Mouse (Mus musculus) lung, embryonic 15.5 days (tissue): ENCODE results near the gene Ctsw. TPM values are rescaled to one million over a fixed set of nuclear protein-coding genes. Genes with fewer than 3 reads are reported as not detected.

ENCODE experiments used
- ATAC-seq: fragments of 200-750 bp; cut with Nextera tagmentation; 2 replicates; pipeline ENCODE4 v1.8.0; 2017; ENCODE audit warnings: moderate number of reproducible peaks, borderline replicate concordance; ENCODE audit not compliant: low FRiP score, low TSS enrichment; ENCODE audit errors: extremely low read depth
- H3K27ac ChIP-seq: fragments of 300-500 bp; sonication (generic); 2 replicates; pipeline ENCODE4 v1.5.1; 2015; ENCODE audit warnings: moderate library complexity, mild to moderate bottlenecking, inconsistent platforms
- H3K27me3 ChIP-seq: fragments of 300-500 bp; sonication (generic); 2 replicates; pipeline ENCODE4 v1.6.1; 2015; ENCODE audit warnings: inconsistent platforms
- H3K36me3 ChIP-seq: fragments of 300-500 bp; sonication (generic); 2 replicates; pipeline ENCODE4 v1.6.1; 2015; ENCODE audit warnings: inconsistent platforms
- H3K4me1 ChIP-seq: fragments of 300-500 bp; sonication (generic); 2 replicates; pipeline ENCODE4 v1.6.1; 2015; ENCODE audit warnings: inconsistent platforms
- H3K4me2 ChIP-seq: fragments of 300-500 bp; sonication (generic); 2 replicates; pipeline ENCODE4 v1.6.1; 2015; ENCODE audit warnings: inconsistent platforms, mild to moderate bottlenecking, moderate library complexity
- H3K4me3 ChIP-seq: fragments of 300-500 bp; sonication (generic); 2 replicates; pipeline ENCODE4 v1.5.1; 2015; ENCODE audit warnings: mild to moderate bottlenecking, inconsistent platforms
- H3K9ac ChIP-seq: fragments of 300-500 bp; sonication (generic); 2 replicates; pipeline ENCODE4 v1.6.1; 2015; ENCODE audit warnings: inconsistent platforms
- H3K9me3 ChIP-seq: fragments of 300-500 bp; sonication (generic); 2 replicates; pipeline ENCODE4 v1.6.1; 2016; ENCODE audit warnings: inconsistent platforms
- WGBS: fragments of 180-500 bp; shearing (Covaris S2); methylation state at CpG from one replicate; pipeline ENCODE4 v1.1.7; 2015; 5-methylcytosine and 5-hydroxymethylcytosine counted together
- polyA plus RNA-seq: library from polyadenylated mRNA; unstranded; fragments of >200 nt; fragmentation: Nextera tagmentation; extraction: Ambion mirVana; gene quantifications from 2 replicates; pipeline ENCODE4 v1.2.1, GENCODE M21; 2015

Gene Ctsw
- polyA plus RNA-seq, 1 experiment from 2014 or later, result 3.3 TPM

- Histone ChIP-seq H3K9ac (peak overlapping the region; percentile 67), H3K27ac (peak overlapping the region; percentile 90), H3K9me3 (no peaks in the 10 kb centered on the region), H3K36me3 (peaks cover 20% of the 10 kb centered on the region), H3K27me3 (no peaks in the 10 kb centered on the region), H3K4me3 (peak overlapping the region; percentile 56), H3K4me2 (peak overlapping the region; percentile 83), H3K4me1 (peaks cover 20% of the 10 kb centered on the region)
- 3% methylated on average over 47 of the region's 68 CpGs for WGBS
- ATAC-seq, result peak; percentile 69
Measured at GRCm38 (mm10) chr19:5474281-5475068, 6.2 kb upstream of the Ctsw start.

GRCm38 (mm10) chr19:5473720-5474119 is 5.4 kb upstream of the Ctsw start, which contains the start of gene Efemp2:
TSS of gene Efemp2 (plus strand) at chr19:5473954.
- H3K36me3 ChIP-seq, result peaks cover 13% of the 10 kb centered on the region
- H3K9me3 ChIP-seq, result no peaks in the 10 kb centered on the region
- peak within 1 kb of the TSS; percentile 56 for H3K4me3 ChIP-seq
- peak within 1 kb of the TSS; percentile 67 for H3K9ac ChIP-seq
- H3K4me1 ChIP-seq, result peaks cover 20% of the 10 kb centered on the region
- peak; percentile 86 for ATAC-seq
- peak within 1 kb of the TSS; percentile 83 for H3K4me2 ChIP-seq
- no peaks in the 10 kb centered on the region for H3K27me3 ChIP-seq
- H3K27ac ChIP-seq, result peak within 1 kb of the TSS; percentile 90
- WGBS, result 1% methylated on average over 22 of the region's 22 CpGs

- no peak overlapping the region for H3K9ac ChIP-seq
- H3K4me2 ChIP-seq, result no peak overlapping the region
- H3K27me3 ChIP-seq, result no peaks in the 10 kb centered on the region
- H3K27ac ChIP-seq, result peak overlapping the region; percentile 90; the same call in 1 of the 2 replicates
- peaks cover 8% of the 10 kb centered on the region; the same call in 1 of the 2 replicates for H3K36me3 ChIP-seq
- H3K4me3 ChIP-seq, result no peak overlapping the region
- H3K9me3 ChIP-seq, result no peaks in the 10 kb centered on the region
- H3K4me1 ChIP-seq, result peaks cover 24% of the 10 kb centered on the region
- no peak for ATAC-seq
- WGBS, result 73% methylated on average over 3 of the region's 3 CpGs
Measured at GRCm38 (mm10) chr19:5472857-5473256, 4.5 kb upstream of the Ctsw start.

GRCm38 (mm10) chr19:5471846-5472245 is 3.5 kb upstream of the Ctsw start:
- Histone ChIP-seq H3K9ac (no peak overlapping the region), H3K4me3 (no peak overlapping the region), H3K36me3 (peaks cover 8% of the 10 kb centered on the region), H3K4me2 (no peak overlapping the region), H3K27me3 (no peaks in the 10 kb centered on the region), H3K4me1 (peaks cover 22% of the 10 kb centered on the region), H3K27ac (no peak overlapping the region), H3K9me3 (no peaks in the 10 kb centered on the region)
- 47% methylated on average over 5 of the region's 5 CpGs for WGBS
- ATAC-seq, result no peak

DNA sequence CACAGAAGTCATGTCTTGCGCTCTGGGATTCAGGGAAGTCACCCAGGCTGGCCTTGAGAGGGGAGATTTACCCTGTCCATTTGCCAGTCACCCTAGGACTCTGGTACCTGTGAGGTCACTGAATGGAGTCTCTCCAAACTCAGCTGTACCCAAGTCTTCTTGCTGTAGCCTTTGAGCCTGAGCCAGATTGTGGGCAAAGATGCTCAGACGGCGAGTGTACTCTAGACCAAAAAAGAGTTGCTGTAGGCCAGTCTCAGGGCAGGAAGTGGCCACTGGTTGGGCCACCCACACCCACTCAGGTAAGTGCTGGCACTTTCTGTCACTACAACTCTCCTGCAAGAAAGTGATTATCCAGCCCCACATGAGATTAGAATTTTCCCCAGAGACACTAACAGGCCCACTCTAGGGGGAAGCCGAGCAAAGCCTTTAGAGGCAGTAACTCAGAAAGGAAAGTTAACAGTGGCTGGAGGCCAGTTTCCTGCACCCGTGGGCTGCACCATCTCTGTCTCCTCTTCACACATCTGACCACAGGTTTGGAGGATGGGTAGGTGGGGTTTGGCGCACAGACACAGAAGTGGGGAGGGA is 1.3 kb downstream of the Ctsw start:
- 86% methylated on average over 6 of the region's 6 CpGs for WGBS
- Histone ChIP-seq H3K4me2 (no peak overlapping the region), H3K4me1 (peaks cover 17% of the 10 kb centered on the region), H3K9me3 (no peaks in the 10 kb centered on the region), H3K27me3 (no peaks in the 10 kb centered on the region), H3K27ac (no peak overlapping the region), H3K4me3 (no peak overlapping the region), H3K9ac (no peak overlapping the region), H3K36me3 (peaks cover 42% of the 10 kb centered on the region)
- no peak for ATAC-seq

DNA sequence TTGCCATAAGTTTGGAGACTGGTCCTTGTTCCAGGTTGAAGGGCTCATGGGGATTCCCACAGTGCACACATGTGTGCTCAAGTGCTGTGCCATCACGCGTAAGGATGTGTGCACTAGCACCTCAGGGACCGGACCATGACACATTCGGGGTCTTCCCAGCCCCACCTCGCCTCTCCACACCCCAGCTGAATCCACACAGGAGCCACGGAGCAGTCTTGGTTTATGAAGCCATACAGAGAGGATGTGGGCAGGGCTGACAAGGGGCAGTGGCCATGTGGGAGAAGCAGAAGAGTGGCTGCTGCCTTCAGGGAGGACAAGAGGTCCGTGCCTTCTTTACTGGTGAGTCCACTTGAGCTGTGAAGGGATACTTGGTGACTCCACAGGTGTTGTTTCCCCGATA is 3.3 kb downstream of the Ctsw start:
- no peak overlapping the region for H3K9ac ChIP-seq
- no peak overlapping the region for H3K4me3 ChIP-seq
- H3K9me3 ChIP-seq, result no peaks in the 10 kb centered on the region
- no peak overlapping the region for H3K4me2 ChIP-seq
- no peak overlapping the region for H3K27ac ChIP-seq
- peaks cover 47% of the 10 kb centered on the region for H3K36me3 ChIP-seq
- no peak for ATAC-seq
- no peaks in the 10 kb centered on the region for H3K27me3 ChIP-seq
- 93% methylated on average over 8 of the region's 8 CpGs for WGBS
- peaks cover 30% of the 10 kb centered on the region for H3K4me1 ChIP-seq

DNA sequence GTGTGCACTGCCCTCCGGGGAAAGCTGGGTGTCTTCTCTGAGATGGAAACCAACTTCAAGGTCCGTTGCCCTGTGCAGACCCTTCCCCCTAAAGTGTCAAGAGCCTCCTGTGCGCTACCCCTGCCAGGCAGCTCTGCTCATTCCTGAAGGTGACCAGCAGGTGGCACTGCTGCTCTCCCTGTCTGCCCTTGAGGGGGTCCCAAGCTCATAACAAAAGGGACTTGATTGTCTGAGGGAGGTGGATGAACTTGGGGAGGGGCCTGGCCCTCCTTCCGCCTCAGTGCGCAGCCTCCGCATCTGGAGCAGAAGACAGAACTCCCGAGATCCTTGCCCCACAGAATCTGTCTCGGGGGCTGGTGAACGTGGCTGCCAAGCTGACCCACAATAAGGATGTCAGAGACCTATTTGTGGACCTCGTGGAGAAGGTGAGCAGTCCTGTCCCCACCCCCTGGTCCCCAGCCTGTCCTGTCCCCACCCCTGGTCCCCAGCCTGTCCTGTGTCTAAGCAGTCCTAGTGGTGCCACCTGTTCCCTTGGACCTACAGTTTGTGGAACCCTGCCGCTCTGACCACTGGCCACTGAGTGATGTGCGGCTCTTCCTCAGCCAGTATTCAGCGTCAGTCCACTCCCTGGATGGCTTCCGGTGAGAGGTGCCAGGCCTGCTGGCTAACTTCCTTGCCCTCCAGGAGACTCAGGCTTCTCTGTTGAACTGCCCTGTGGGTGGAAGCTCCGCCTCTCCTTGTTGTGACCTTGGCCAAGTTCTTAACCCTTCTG is 4.3 kb downstream of the Ctsw start:
- Histone ChIP-seq H3K9me3 (no peaks in the 10 kb centered on the region), H3K4me1 (peaks cover 34% of the 10 kb centered on the region), H3K36me3 (peaks cover 47% of the 10 kb centered on the region), H3K27ac (peak overlapping the region; percentile 49; the same call in 1 of the 2 replicates), H3K4me3 (peak overlapping the region; percentile 12; the same call in 1 of the 2 replicates), H3K4me2 (peak overlapping the region; percentile 28), H3K9ac (peak overlapping the region; percentile 31; the same call in 1 of the 2 replicates), H3K27me3 (no peaks in the 10 kb centered on the region)
- ATAC-seq, result 0 out of 2 replicates have a peak, but pooled peaks have one; percentile 13
- 33% methylated on average over 15 of the region's 15 CpGs for WGBS

DNA sequence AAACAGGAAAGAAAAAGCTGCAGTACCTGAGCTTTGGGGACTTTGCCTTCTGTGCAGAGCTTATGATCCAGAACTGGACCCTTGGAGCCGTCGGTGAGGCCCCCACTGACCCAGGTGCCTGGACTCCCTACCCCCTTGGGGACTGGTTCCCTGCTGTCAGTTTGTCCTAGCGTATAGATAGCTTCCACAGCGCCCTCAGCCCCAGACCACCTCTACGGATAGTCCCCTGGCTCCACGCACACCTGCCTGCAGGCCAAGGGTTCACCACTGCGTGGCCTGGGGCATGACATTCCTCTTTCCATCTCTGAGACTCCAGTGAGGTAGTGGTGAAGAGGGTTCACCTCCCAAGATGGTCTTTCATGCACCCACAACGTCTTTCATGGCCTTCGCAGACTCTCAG is 5.1 kb downstream of the Ctsw start:
- no peaks in the 10 kb centered on the region for H3K27me3 ChIP-seq
- no peak overlapping the region for H3K27ac ChIP-seq
- H3K9ac ChIP-seq, result no peak overlapping the region
- ATAC-seq, result no peak
- peaks cover 33% of the 10 kb centered on the region for H3K4me1 ChIP-seq
- no peak overlapping the region for H3K4me3 ChIP-seq
- H3K9me3 ChIP-seq, result no peaks in the 10 kb centered on the region
- WGBS, result 87% methylated on average over 9 of the region's 9 CpGs
- H3K4me2 ChIP-seq, result no peak overlapping the region
- H3K36me3 ChIP-seq, result peaks cover 47% of the 10 kb centered on the region

DNA sequence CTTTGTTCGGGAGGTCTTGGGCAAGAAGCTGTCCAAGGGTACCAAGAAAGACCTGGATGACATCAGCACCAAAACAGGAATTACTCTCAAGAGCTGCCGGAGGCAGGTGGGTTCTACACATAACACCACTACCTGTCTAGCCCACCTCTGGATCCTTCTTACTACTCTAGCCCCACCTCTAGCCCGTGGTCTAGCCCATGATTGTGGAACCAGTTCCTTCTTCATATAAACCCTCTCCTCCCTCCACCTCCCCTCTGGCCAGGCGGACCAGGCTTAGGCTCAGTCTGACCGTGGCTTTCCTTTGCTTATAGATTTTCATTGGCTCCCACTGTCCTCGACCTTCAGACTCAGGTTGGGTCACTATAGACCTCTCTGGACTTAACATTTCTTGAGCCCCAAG is 6.9 kb downstream of the Ctsw start:
- Histone ChIP-seq H3K4me1 (peaks cover 40% of the 10 kb centered on the region), H3K9me3 (no peaks in the 10 kb centered on the region), H3K9ac (peak overlapping the region; percentile 67; the same call in 1 of the 2 replicates), H3K4me3 (peak overlapping the region; percentile 65), H3K36me3 (peaks cover 38% of the 10 kb centered on the region), H3K4me2 (peak overlapping the region; percentile 85), H3K27ac (no peak overlapping the region), H3K27me3 (no peaks in the 10 kb centered on the region)
- WGBS, result 75% methylated on average over 6 of the region's 6 CpGs
- ATAC-seq, result no peak

- peaks cover 28% of the 10 kb centered on the region for H3K36me3 ChIP-seq
- peak within 1 kb of the TSS; percentile 46; the same call in 1 of the 2 replicates for H3K27ac ChIP-seq
- peak within 1 kb of the TSS; percentile 85 for H3K4me2 ChIP-seq
- peak within 1 kb of the TSS; percentile 67 for H3K9ac ChIP-seq
- under 1% methylated on average over 32 of the region's 32 CpGs for WGBS
- H3K4me1 ChIP-seq, result peaks cover 50% of the 10 kb centered on the region
- H3K9me3 ChIP-seq, result no peaks in the 10 kb centered on the region
- peak; percentile 46; the same call in 1 of the 2 replicates for ATAC-seq
- no peaks in the 10 kb centered on the region for H3K27me3 ChIP-seq
- peak within 1 kb of the TSS; percentile 65 for H3K4me3 ChIP-seq
Measured at GRCm38 (mm10) chr19:5460465-5460911, 7.8 kb downstream of the Ctsw start, which contains the start of gene Fibp. TSS of gene Fibp (plus strand) at chr19:5460615.

GRCm38 (mm10) chr19:5459896-5460295 is 8.4 kb downstream of the Ctsw start:
- Histone ChIP-seq H3K36me3 (peaks cover 22% of the 10 kb centered on the region; the same call in 1 of the 2 replicates), H3K4me1 (peaks cover 56% of the 10 kb centered on the region), H3K4me2 (peak overlapping the region; percentile 85), H3K9ac (peak overlapping the region; percentile 67), H3K9me3 (no peaks in the 10 kb centered on the region), H3K27ac (no peak overlapping the region), H3K27me3 (no peaks in the 10 kb centered on the region), H3K4me3 (peak overlapping the region; percentile 65)
- WGBS, result 19% methylated on average over 3 of the region's 3 CpGs
- ATAC-seq, result no peak
